Mouse (Mus musculus): ENCODE data around the gene Disp2.

DNA sequence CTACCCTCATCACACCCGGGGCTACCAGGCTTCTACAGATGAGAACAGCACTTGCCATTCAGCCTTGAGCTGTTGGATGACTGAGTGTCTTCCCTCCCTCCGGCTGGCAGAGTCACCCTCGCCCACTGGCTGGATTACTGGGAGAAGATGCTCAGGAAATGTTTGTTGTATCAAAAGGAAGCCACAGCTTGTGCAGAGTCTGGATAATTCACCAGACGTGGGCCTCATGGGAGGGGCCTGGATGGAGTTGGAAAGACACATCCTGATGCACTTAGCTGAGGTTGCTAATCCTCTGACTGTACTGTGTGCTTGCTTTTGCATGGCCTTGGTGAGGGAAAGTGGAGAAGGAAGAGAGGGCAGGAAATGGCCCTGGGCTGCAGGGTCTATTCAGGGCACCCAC is 23.4 kb upstream of the Disp2 start:
- no peak for TF ChIP-seq CTCF (IDR thresholded peaks at IDR 0.05)
- peak; percentile 22; the same call in 1 of the 2 replicates for TF ChIP-seq EP300 (IDR thresholded peaks at IDR 0.05)

All from lung, postnatal 0 days (tissue).